Mouse (Mus musculus) MEL (cell line): ENCODE measurements around the gene Tmppe. TPM values are rescaled to one million over a fixed set of nuclear protein-coding genes. Genes with fewer than 3 reads are reported as not detected.

Experiments used
- DNase-seq: peaks from one replicate; pipeline ENCODE4 v3.0.0; 2011; ENCODE audit warnings: low read depth, low spot score
- H3K27ac ChIP-seq: 2 replicates; pipeline ENCODE4 v1.5.1; 2012; ENCODE audit warnings: low read depth, mild to moderate bottlenecking, control low read depth, low read length, moderate library complexity; ENCODE audit not compliant: control insufficient read depth
- H3K27me3 ChIP-seq, 2 experiments: fragments of 150-350 bp in 1 of 2; sonication (generic) in 1 of 2; 2 replicates each; pipeline ENCODE4 v1.6.1; 2012; ENCODE audit warnings: low read length in 2 of 2, mild to moderate bottlenecking in 2 of 2, improper control_type of control experiment in 1 of 2, moderate library complexity in 1 of 2; ENCODE audit not compliant: insufficient read depth in 2 of 2, control insufficient read depth in 1 of 2
- H3K36me3 ChIP-seq, 2 experiments: 2 replicates each; pipeline ENCODE4 v1.6.1; 2012 to 2014; ENCODE audit warnings: low read length in 2 of 2, improper control_type of control experiment in 1 of 2, inconsistent platforms in 1 of 2, mild to moderate bottlenecking in 1 of 2; ENCODE audit not compliant: insufficient read depth in 2 of 2, control insufficient read depth in 1 of 2
- H3K4me1 ChIP-seq, 2 experiments: fragments of 150-350 bp in 1 of 2; sonication (generic) in 1 of 2; 2 replicates each; pipeline ENCODE4 v1.6.1; 2012; ENCODE audit warnings: low read length in 2 of 2, improper control_type of control experiment in 1 of 2, mild to moderate bottlenecking in 1 of 2; ENCODE audit not compliant: insufficient read depth in 2 of 2, control insufficient read depth in 1 of 2
- H3K4me3 ChIP-seq, 2 experiments: fragments of 150-350 bp in 1 of 2; sonication (generic) in 1 of 2; 2 replicates each; pipeline ENCODE4 v1.5.1; 2012; ENCODE audit warnings: low read depth in 2 of 2, low read length in 2 of 2, mild to moderate bottlenecking in 2 of 2, moderate library complexity in 2 of 2, control low read depth in 1 of 2, improper control_type of control experiment in 1 of 2; ENCODE audit not compliant: control insufficient read depth in 1 of 2, insufficient read depth in 1 of 2
- H3K79me2 ChIP-seq: 2 replicates; pipeline ENCODE4 v1.6.1; 2012; ENCODE audit warnings: mild to moderate bottlenecking, low read length, moderate library complexity; ENCODE audit not compliant: control insufficient read depth, poor library complexity, insufficient read depth
- H3K9ac ChIP-seq: 2 replicates; pipeline ENCODE4 v1.6.1; 2012; ENCODE audit warnings: low read depth, mild to moderate bottlenecking, control low read depth, low read length, moderate library complexity; ENCODE audit not compliant: control insufficient read depth, poor library complexity, severe bottlenecking
- H3K9me3 ChIP-seq: fragments of 150-350 bp; sonication (generic); replicated peaks from 2 replicates; pipeline ENCODE4 v1.6.1; 2012; ENCODE audit warnings: mild to moderate bottlenecking, low read length, improper control_type of control experiment, moderate library complexity; ENCODE audit not compliant: insufficient read depth
- CHD1 ChIP-seq: IDR thresholded peaks from 2 replicates; pipeline ENCODE4 v1.6.1; 2012; ENCODE audit warnings: low read depth, mild to moderate bottlenecking, inconsistent platforms, low read length, improper control_type of control experiment
- E2F4 ChIP-seq: IDR thresholded peaks from 2 replicates; pipeline ENCODE4 v1.6.1; 2011; ENCODE audit warnings: low read depth, low read length, improper control_type of control experiment, borderline replicate concordance
- ELF1 ChIP-seq: IDR thresholded peaks from 2 replicates; pipeline ENCODE4 v1.6.1; 2014; ENCODE audit warnings: low read depth, mild to moderate bottlenecking, inconsistent platforms, low read length, improper control_type of control experiment, moderate library complexity
- EP300 ChIP-seq, 2 experiments: IDR thresholded peaks; 2 replicates each; pipeline ENCODE4 v1.6.1; 2011; ENCODE audit warnings: improper control_type of control experiment in 2 of 2, low read length in 2 of 2, low read depth in 1 of 2, mild to moderate bottlenecking in 1 of 2
- ETS1 ChIP-seq: IDR thresholded peaks from 2 replicates; pipeline ENCODE4 v1.6.1; 2012; ENCODE audit warnings: low read depth, mild to moderate bottlenecking, inconsistent platforms, low read length, improper control_type of control experiment, moderate library complexity
- GABPA ChIP-seq: IDR thresholded peaks from 2 replicates; pipeline ENCODE4 v1.6.1; 2012; ENCODE audit warnings: low read depth, mild to moderate bottlenecking, inconsistent platforms, low read length, improper control_type of control experiment, moderate library complexity
- HCFC1 ChIP-seq: IDR thresholded peaks from 2 replicates; pipeline ENCODE4 v1.6.1; 2012; ENCODE audit warnings: low read depth, mild to moderate bottlenecking, inconsistent platforms, low read length, improper control_type of control experiment, moderate library complexity
- JUND ChIP-seq: IDR thresholded peaks from 2 replicates; pipeline ENCODE4 v1.6.1; 2011; ENCODE audit warnings: low read depth, mild to moderate bottlenecking, improper control_type of control experiment, low read length
- KAT2A ChIP-seq: conservative IDR thresholded peaks from 2 replicates; pipeline ENCODE4 v1.6.1; 2012; ENCODE audit warnings: low read depth, low read length, improper control_type of control experiment, inconsistent platforms
- MAX ChIP-seq: IDR thresholded peaks from 2 replicates; pipeline ENCODE4 v1.6.1; 2011; ENCODE audit warnings: low read length, improper control_type of control experiment
- MAZ ChIP-seq: IDR thresholded peaks from 2 replicates; pipeline ENCODE4 v1.6.1; 2012; ENCODE audit warnings: low read depth, mild to moderate bottlenecking, inconsistent platforms, low read length, improper control_type of control experiment
- MEF2A ChIP-seq: IDR thresholded peaks from 2 replicates; pipeline ENCODE4 v1.6.1; 2014; ENCODE audit warnings: low read depth, mild to moderate bottlenecking, inconsistent platforms, low read length, improper control_type of control experiment; ENCODE audit not compliant: poor library complexity, insufficient replicate concordance, severe bottlenecking; ENCODE audit errors: extremely low read depth
- POLR2A ChIP-seq, 2 experiments: IDR thresholded peaks; 2 replicates each; pipeline ENCODE4 v1.6.1; 2011 to 2012; ENCODE audit warnings: low read length in 2 of 2, mild to moderate bottlenecking in 2 of 2, control low read depth in 1 of 2, improper control_type of control experiment in 1 of 2, low read depth in 1 of 2, moderate library complexity in 1 of 2; ENCODE audit not compliant: control insufficient read depth in 1 of 2, insufficient read depth in 1 of 2, poor library complexity in 1 of 2
- POLR2AphosphoS2 ChIP-seq: IDR thresholded peaks from 2 replicates; pipeline ENCODE4 v1.6.1; 2011; ENCODE audit warnings: low read length, improper control_type of control experiment
- RAD21 ChIP-seq: IDR thresholded peaks from 2 replicates; pipeline ENCODE4 v1.6.1; 2011; ENCODE audit warnings: mild to moderate bottlenecking, low read depth, low read length, improper control_type of control experiment
- RCOR1 ChIP-seq: IDR thresholded peaks from 2 replicates; pipeline ENCODE4 v1.6.1; 2012; ENCODE audit warnings: low read depth, mild to moderate bottlenecking, inconsistent platforms, low read length, improper control_type of control experiment
- SIN3A ChIP-seq: IDR thresholded peaks from 2 replicates; pipeline ENCODE4 v1.6.1; 2012; ENCODE audit warnings: low read length, improper control_type of control experiment, inconsistent platforms
- SMC3 ChIP-seq: IDR thresholded peaks from 2 replicates; pipeline ENCODE4 v1.6.1; 2011; ENCODE audit warnings: low read depth, low read length, improper control_type of control experiment
- TAL1 ChIP-seq: IDR thresholded peaks from 2 replicates; pipeline ENCODE4 v1.6.1; 2012; ENCODE audit warnings: mild to moderate bottlenecking, inconsistent platforms, low read length, moderate library complexity, mixed read lengths
- UBTF ChIP-seq: IDR thresholded peaks from 2 replicates; pipeline ENCODE4 v1.6.1; 2012; ENCODE audit warnings: low read depth, mild to moderate bottlenecking, inconsistent platforms, low read length, improper control_type of control experiment, moderate library complexity, borderline replicate concordance; ENCODE audit not compliant: insufficient read depth
- USF2 ChIP-seq, 2 experiments: IDR thresholded peaks; 2 replicates each; pipeline ENCODE4 v1.6.1; 2011 to 2012; ENCODE audit warnings: improper control_type of control experiment in 2 of 2, low read length in 2 of 2, borderline replicate concordance in 1 of 2, inconsistent platforms in 1 of 2, low read depth in 1 of 2, mild to moderate bottlenecking in 1 of 2; ENCODE audit not compliant: insufficient read depth in 1 of 2
- ZC3H11A ChIP-seq: IDR thresholded peaks from 2 replicates; pipeline ENCODE4 v1.6.1; 2012; ENCODE audit warnings: low read depth, mild to moderate bottlenecking, inconsistent platforms, low read length, improper control_type of control experiment
- ZKSCAN1 ChIP-seq: IDR thresholded peaks from 2 replicates; pipeline ENCODE4 v1.6.1; 2012; ENCODE audit warnings: low read depth, mild to moderate bottlenecking, inconsistent platforms, low read length, improper control_type of control experiment, moderate library complexity
- ZMIZ1 ChIP-seq: IDR thresholded peaks from 2 replicates; pipeline ENCODE4 v1.6.1; 2012; ENCODE audit warnings: low read depth, mild to moderate bottlenecking, inconsistent platforms, low read length, improper control_type of control experiment, moderate library complexity
- polyA plus RNA-seq, 2 experiments: library from polyadenylated mRNA; stranded (reverse) in 1 of 2; unstranded in 1 of 2; fragments of >175 nt in 1 of 2; fragments of >200 nt in 1 of 2; gene quantifications; 2 replicates each; pipeline versions ENCODE4 v1.2.1 to v1.2.4; 2012; ENCODE audit warnings: low replicate concordance in 2 of 2, low read depth in 1 of 2; ENCODE audit not compliant: insufficient read length in 2 of 2, insufficient read depth in 1 of 2, missing spikeins in 1 of 2
- total RNA-seq: library from RNA; depleted of rRNA; stranded (reverse); fragments of 300-350 nt; gene quantifications from 2 replicates; pipeline ENCODE4 v1.2.3, GENCODE M21; 2012

Gene Tmppe
- total and polyA plus RNA-seq, 3 experiments: 7.5 to 9.2 TPM; not detected in 1

GRCm38 (mm10) chr9:114407676-114408075, 6.8 kb downstream of the Tmppe start:
- peaks cover 0 to 8% of the 10 kb centered on the region in 2 experiments; a peak in 2 of 4 replicates for H3K36me3 ChIP-seq

GRCm38 (mm10) chr9:114410313-114410862, 9.5 kb downstream of the Tmppe start:
- no peak overlapping the region for H3K4me3 ChIP-seq
- H3K9ac ChIP-seq: no peak overlapping the region
- no peak for TF ChIP-seq EP300 (IDR thresholded peaks at IDR 0.05; ENCODE audit: low read depth in 1 of 2, low read length in 2 of 2)
- no peak for TF ChIP-seq KAT2A
- no peak for TF ChIP-seq POLR2AphosphoS2
- TF ChIP-seq ZKSCAN1: no peak
- no peak for TF ChIP-seq UBTF
- TF ChIP-seq MAX: no peak
- TF ChIP-seq MAZ: no peak
- no peak for TF ChIP-seq HCFC1
- TF ChIP-seq MEF2A: no peak
- no peak for TF ChIP-seq SIN3A
- TF ChIP-seq RCOR1: no peak
- TF ChIP-seq USF2 (IDR thresholded peaks at IDR 0.05; ENCODE audit: borderline replicate concordance in 1 of 2, insufficient read depth in 1 of 2, low read depth in 1 of 2, low read length in 2 of 2): no peak
- TF ChIP-seq TAL1: no peak
- no peak for TF ChIP-seq ELF1
- H3K27ac ChIP-seq: no peak overlapping the region
- H3K9me3 ChIP-seq: no peaks in the 10 kb centered on the region
- H3K27me3 ChIP-seq: no peaks in the 10 kb centered on the region
- peaks cover 0 to 8% of the 10 kb centered on the region in 2 experiments; a peak in 3 of 4 replicates for H3K36me3 ChIP-seq
- DNase-seq: no peak
- H3K4me1 ChIP-seq: 0 out of 4 replicates have a peak, but pooled peaks cover 0 to 3% of the 10 kb centered on the region in 2 experiments
- peaks cover 6% of the 10 kb centered on the region for H3K79me2 ChIP-seq

More at GRCm38 (mm10) chr9:114407676-114408075, 6.8 kb downstream of the Tmppe start:
- no peak for DNase-seq
- Histone ChIP-seq H3K9ac (no peak overlapping the region), H3K79me2 (peaks cover 24% of the 10 kb centered on the region), H3K4me1 (no peaks in the 10 kb centered on the region), H3K9me3 (no peaks in the 10 kb centered on the region), H3K27ac (no peak overlapping the region), H3K27me3 (no peaks in the 10 kb centered on the region), H3K4me3 (no peak overlapping the region)
- TF ChIP-seq MEF2A (no peak), HCFC1 (no peak), ELF1 (no peak), GABPA (no peak), ZC3H11A (no peak), JUND (no peak), CHD1 (no peak), SMC3 (no peak), RCOR1 (no peak), SIN3A (no peak), POLR2A (IDR thresholded peaks at IDR 0.05; ENCODE audit: control insufficient read depth in 1 of 2, insufficient read depth in 1 of 2, low read depth in 1 of 2, low read length in 2 of 2, poor library complexity in 1 of 2) (no peak), E2F4 (no peak), RAD21 (no peak), ZMIZ1 (no peak), POLR2AphosphoS2 (no peak), ETS1 (no peak)
